Mouse (Mus musculus) megakaryocyte, embryonic 14.5 days (primary cell): ENCODE measurements around the gene Frem1. TPM values are rescaled to one million over a fixed set of nuclear protein-coding genes. Genes with fewer than 3 reads are reported as not detected.

Source experiments
- H3K27me3 ChIP-seq: replicated peaks from 2 replicates; pipeline ENCODE3; 2012; ENCODE audit warnings: inconsistent platforms
- H3K36me3 ChIP-seq: replicated peaks from 2 replicates; pipeline ENCODE3; 2012; ENCODE audit warnings: low read length, inconsistent platforms, mixed read lengths
- H3K4me1 ChIP-seq: 2 replicates; pipeline ENCODE4 v1.6.1; 2012; ENCODE audit warnings: inconsistent platforms
- H3K4me3 ChIP-seq: replicated peaks from 2 replicates; pipeline ENCODE3; 2012; ENCODE audit warnings: moderate library complexity, mild to moderate bottlenecking, inconsistent platforms
- H3K9me3 ChIP-seq: 2 replicates; pipeline ENCODE4 v1.6.1; 2012; ENCODE audit warnings: inconsistent platforms
- FLI1 ChIP-seq: IDR thresholded peaks from 2 replicates; pipeline ENCODE4 v1.6.1; 2012; ENCODE audit warnings: low read length, inconsistent platforms, mixed read lengths
- GATA1 ChIP-seq: IDR thresholded peaks from 3 replicates; pipeline ENCODE4 v1.6.1; 2012; ENCODE audit warnings: mixed read lengths, low read length, inconsistent platforms, borderline replicate concordance
- polyA plus RNA-seq: library from polyadenylated mRNA; stranded (reverse); fragments of >175 nt; gene quantifications from 2 replicates; pipeline ENCODE4 v1.2.3, GENCODE M21; 2012; ENCODE audit warnings: low replicate concordance; ENCODE audit not compliant: insufficient read depth

The Frem1 gene
- polyA plus RNA-seq, 1 experiment, result not detected

DNA sequence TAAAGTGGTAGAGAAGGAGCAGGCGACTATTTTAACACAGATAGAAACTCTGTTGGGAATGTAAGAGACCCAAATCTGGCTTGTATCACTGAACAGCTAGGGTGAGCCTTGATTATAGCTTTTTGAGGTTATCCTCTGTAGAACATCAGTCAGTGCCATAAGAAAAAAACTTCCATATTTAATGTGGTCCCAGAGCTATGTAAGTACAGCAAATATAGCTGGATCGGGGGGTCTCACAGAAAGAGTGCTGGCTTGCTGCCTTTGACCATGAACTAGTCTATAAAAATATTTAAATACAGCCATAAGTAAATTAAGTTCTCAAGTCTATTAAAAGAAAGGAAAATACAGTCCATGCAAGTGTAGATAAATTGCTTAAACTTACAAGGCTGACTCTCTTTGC lies 171.9 kb downstream of the Frem1 start:
- no peaks in the 10 kb centered on the region for H3K27me3 ChIP-seq
- no peak overlapping the region for H3K4me3 ChIP-seq
- 0 out of 2 replicates have a peak, but pooled peaks cover 7% of the 10 kb centered on the region for H3K9me3 ChIP-seq
- no peak for TF ChIP-seq FLI1
- TF ChIP-seq GATA1, result no peak
- H3K4me1 ChIP-seq, result no peaks in the 10 kb centered on the region
- no peaks in the 10 kb centered on the region for H3K36me3 ChIP-seq

DNA sequence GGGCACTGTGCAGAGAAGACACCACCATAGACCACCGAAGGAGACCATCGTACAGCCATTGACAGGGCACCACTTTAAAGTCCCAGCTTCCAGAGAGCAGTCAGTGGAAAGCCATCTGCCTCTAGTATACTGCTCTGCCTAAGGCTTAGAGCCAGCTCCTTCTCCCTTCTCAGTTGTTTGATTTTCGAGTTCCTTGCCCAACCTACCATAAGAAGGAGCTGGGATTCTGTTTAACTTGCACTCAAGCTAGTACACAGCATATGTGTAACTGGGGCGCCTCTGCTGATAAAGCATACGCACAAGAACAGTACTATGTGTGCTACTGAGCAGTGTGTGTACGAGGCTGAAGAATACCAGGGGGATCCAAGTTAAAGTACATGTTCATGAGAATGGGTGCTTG lies 173.0 kb downstream of the Frem1 start:
- no peaks in the 10 kb centered on the region for H3K4me1 ChIP-seq
- TF ChIP-seq FLI1 (no peak), GATA1 (no peak)
- H3K36me3 ChIP-seq, result no peaks in the 10 kb centered on the region

GRCm38 (mm10) chr4:82876656-82877055 lies 175.5 kb downstream of the Frem1 start:
- TF ChIP-seq FLI1 (no peak), GATA1 (no peak)
- H3K9me3 ChIP-seq, result no peaks in the 10 kb centered on the region
- no peaks in the 10 kb centered on the region for H3K36me3 ChIP-seq
- H3K27me3 ChIP-seq, result no peaks in the 10 kb centered on the region
- H3K4me3 ChIP-seq, result no peak overlapping the region
- H3K4me1 ChIP-seq, result no peaks in the 10 kb centered on the region

More for the DNA sequence above, 173.0 kb downstream of the Frem1 start:
- Histone ChIP-seq H3K27me3 (no peaks in the 10 kb centered on the region), H3K9me3 (no peaks in the 10 kb centered on the region), H3K4me3 (no peak overlapping the region)

DNA sequence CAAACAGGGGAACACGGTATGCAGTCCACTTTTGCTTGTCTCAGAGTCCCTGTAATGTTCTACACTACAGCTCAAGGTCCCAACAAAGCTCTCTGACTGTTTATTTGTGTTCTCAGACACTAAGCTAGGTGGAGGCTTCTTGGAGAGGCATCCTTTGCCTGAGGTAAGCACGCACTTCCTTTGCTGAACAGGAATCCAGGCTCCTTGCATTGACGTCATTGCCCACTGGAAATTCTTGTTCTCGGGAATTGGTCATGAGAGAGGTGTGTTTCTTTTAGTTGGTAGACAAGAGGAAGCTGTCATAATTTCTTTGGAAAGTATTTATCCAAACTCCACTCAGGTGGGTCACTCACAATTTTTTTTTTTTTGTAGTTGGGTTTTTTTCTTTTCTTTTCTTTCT lies 176.6 kb downstream of the Frem1 start:
- peaks cover 4% of the 10 kb centered on the region; the same call in 1 of the 2 replicates for H3K4me1 ChIP-seq
- H3K27me3 ChIP-seq, result no peaks in the 10 kb centered on the region
- no peak overlapping the region for H3K4me3 ChIP-seq
- no peaks in the 10 kb centered on the region for H3K36me3 ChIP-seq
- no peaks in the 10 kb centered on the region; the same call in 1 of the 2 replicates for H3K9me3 ChIP-seq
- no peak for TF ChIP-seq FLI1
- TF ChIP-seq GATA1, result no peak

GRCm38 (mm10) chr4:82874791-82875190 lies 177.3 kb downstream of the Frem1 start:
- peaks cover 4% of the 10 kb centered on the region; the same call in 1 of the 2 replicates for H3K4me1 ChIP-seq
- TF ChIP-seq FLI1, result no peak
- no peak for TF ChIP-seq GATA1
- H3K36me3 ChIP-seq, result no peaks in the 10 kb centered on the region
- H3K9me3 ChIP-seq, result no peaks in the 10 kb centered on the region; the same call in 1 of the 2 replicates
- no peaks in the 10 kb centered on the region for H3K27me3 ChIP-seq
- no peak overlapping the region for H3K4me3 ChIP-seq

DNA sequence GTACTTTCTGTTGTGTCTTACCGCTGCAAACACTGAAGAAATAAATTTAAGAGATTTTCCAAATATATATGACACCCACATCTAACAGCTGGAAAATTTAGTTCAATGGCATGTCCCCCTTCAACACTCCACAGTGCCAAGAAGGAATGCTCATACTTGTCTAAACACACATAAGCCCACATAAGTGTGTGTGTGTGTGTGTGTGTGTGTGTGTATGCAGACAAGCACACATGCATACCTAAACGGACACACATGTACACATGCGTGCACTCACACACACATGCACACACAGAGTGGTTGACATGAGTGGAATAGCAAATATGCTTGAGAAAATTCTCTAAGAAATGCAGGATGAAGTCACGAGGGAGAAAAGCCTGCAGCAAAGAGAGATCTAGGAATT lies 179.6 kb downstream of the Frem1 start:
- Histone ChIP-seq H3K27me3 (no peaks in the 10 kb centered on the region), H3K9me3 (no peaks in the 10 kb centered on the region; the same call in 1 of the 2 replicates), H3K4me3 (no peak overlapping the region), H3K4me1 (peaks cover 4% of the 10 kb centered on the region; the same call in 1 of the 2 replicates), H3K36me3 (no peaks in the 10 kb centered on the region)
- TF ChIP-seq GATA1 (no peak), FLI1 (no peak)

GRCm38 (mm10) chr4:82872121-82872520 lies 180.0 kb downstream of the Frem1 start:
- H3K4me3 ChIP-seq, result no peak overlapping the region
- TF ChIP-seq GATA1 (no peak), FLI1 (no peak)
- H3K36me3 ChIP-seq, result no peaks in the 10 kb centered on the region
- H3K9me3 ChIP-seq, result no peaks in the 10 kb centered on the region; the same call in 1 of the 2 replicates
- H3K4me1 ChIP-seq, result peaks cover 4% of the 10 kb centered on the region; the same call in 1 of the 2 replicates
- no peaks in the 10 kb centered on the region for H3K27me3 ChIP-seq

GRCm38 (mm10) chr4:82870931-82871330 lies 181.2 kb downstream of the Frem1 start:
- no peaks in the 10 kb centered on the region; the same call in 1 of the 2 replicates for H3K9me3 ChIP-seq
- peaks cover 10% of the 10 kb centered on the region; the same call in 1 of the 2 replicates for H3K4me1 ChIP-seq
- no peaks in the 10 kb centered on the region for H3K36me3 ChIP-seq
- no peaks in the 10 kb centered on the region for H3K27me3 ChIP-seq
- TF ChIP-seq FLI1 (no peak), GATA1 (no peak)
- H3K4me3 ChIP-seq, result no peak overlapping the region

DNA sequence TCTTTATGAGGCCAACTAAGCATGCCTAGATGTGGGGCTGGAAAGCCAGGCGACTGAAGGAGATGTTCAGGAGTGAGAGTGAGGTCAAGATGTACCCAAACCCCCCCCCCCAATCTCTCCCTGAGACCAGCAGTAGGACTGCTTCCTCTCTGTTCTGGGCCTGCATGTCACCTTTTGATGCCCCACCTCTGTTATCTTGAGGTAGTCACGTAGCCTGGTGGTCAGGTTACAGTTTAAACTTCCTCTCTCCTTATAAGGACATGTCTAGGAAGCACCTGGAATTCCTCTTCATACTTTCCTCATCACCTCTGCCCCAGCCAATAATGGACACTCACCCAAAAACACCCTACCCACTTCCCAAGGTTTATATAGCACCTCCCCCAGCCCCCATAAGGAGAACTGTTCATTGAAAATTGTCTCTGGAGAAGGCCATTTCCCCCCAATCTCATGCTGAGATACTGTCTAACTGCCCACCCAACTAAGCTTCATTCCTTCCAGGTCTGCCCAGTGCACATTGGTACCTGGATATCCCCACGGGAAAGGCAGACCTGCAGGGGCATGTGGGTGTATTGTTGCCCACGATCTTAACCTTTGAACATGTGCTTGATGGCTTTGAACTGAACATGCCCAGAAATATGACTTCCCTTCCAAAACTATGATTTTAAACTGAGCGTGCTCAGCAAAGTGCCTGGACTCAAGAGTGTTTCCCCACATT lies 184.3 kb downstream of the Frem1 start:
- TF ChIP-seq GATA1 (no peak), FLI1 (no peak)
- Histone ChIP-seq H3K4me1 (peaks cover 10% of the 10 kb centered on the region; the same call in 1 of the 2 replicates), H3K27me3 (peaks cover 3% of the 10 kb centered on the region), H3K4me3 (no peak overlapping the region), H3K36me3 (no peaks in the 10 kb centered on the region), H3K9me3 (no peaks in the 10 kb centered on the region; the same call in 1 of the 2 replicates)

GRCm38 (mm10) chr4:82867111-82867510 lies 185.0 kb downstream of the Frem1 start:
- TF ChIP-seq FLI1 (no peak), GATA1 (no peak)
- H3K36me3 ChIP-seq, result no peaks in the 10 kb centered on the region
- peaks cover 10% of the 10 kb centered on the region; the same call in 1 of the 2 replicates for H3K4me1 ChIP-seq
- H3K4me3 ChIP-seq, result no peak overlapping the region
- H3K9me3 ChIP-seq, result no peaks in the 10 kb centered on the region; the same call in 1 of the 2 replicates
- H3K27me3 ChIP-seq, result peaks cover 3% of the 10 kb centered on the region
